8 mouse cellular contexts compared by ENCODE assay signal in the genomic region with DNA sequence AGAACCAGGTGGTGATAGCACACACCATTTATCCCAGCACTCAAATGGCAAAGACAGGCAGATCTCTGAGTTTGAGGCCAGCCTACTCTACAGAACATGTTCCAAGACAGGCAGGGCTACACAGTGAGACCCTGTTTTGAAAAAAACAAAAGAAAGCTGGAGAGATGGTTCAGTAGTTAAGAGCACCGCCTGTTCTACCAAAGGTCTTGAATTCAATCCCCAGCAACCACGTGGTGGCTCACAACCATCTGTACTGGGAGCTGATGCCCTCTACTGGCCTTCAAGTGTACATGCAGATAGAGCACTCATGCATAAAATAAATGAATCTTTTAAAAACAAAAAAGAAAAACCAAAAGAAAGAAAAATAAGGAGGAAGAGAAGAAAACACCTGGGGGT. TPM values are rescaled to one million over a fixed set of nuclear protein-coding genes. Genes with fewer than 3 reads are reported as not detected.
DNase-seq lines count a peak whose midpoint lies in the region; ATAC-seq and TF ChIP-seq lines count a peak whose summit lies in the region.

No protein-coding gene starts in this region.

- no peaks in the 10 kb centered on the region for H3K27me3 ChIP-seq in hindbrain, embryonic 11.5 days (ENCODE audit: control insufficient read depth, insufficient read depth, low read length)
- no peaks in the 10 kb centered on the region for H3K27me3 ChIP-seq in hindbrain, embryonic 14.5 days (ENCODE audit: control insufficient read depth, insufficient read depth, low read length)
- no peaks in the 10 kb centered on the region for H3K27me3 ChIP-seq in E14TG2a.4 (ENCODE audit: insufficient read depth, low read length)
- peaks cover 14% of the 10 kb centered on the region for H3K27me3 ChIP-seq in liver, embryonic 13.5 days
- no peaks in the 10 kb centered on the region for H3K27me3 ChIP-seq in splenic B cell, adult 2 months (ENCODE audit: control insufficient read depth, insufficient read depth, low read length, poor library complexity, severe bottlenecking)

- H3K9ac ChIP-seq in hindbrain, embryonic 11.5 days (ENCODE audit: low read depth, low read length), result no peak overlapping the region
- no peak overlapping the region for H3K9ac ChIP-seq in hindbrain, embryonic 14.5 days
- H3K9ac ChIP-seq in liver, embryonic 13.5 days, result no peak overlapping the region

- H3K4me3 ChIP-seq in hindbrain, embryonic 11.5 days (ENCODE audit: low read depth, low read length), result no peak overlapping the region
- H3K4me3 ChIP-seq in hindbrain, embryonic 14.5 days (replicated peaks; ENCODE audit: low read length), result no peak overlapping the region
- H3K4me3 ChIP-seq in E14TG2a.4 (replicated peaks; ENCODE audit: low read length), result peak overlapping the region; percentile 50; the same call in 1 of the 2 replicates
- no peak overlapping the region for H3K4me3 ChIP-seq in liver, embryonic 13.5 days (replicated peaks)

- no peak overlapping the region for H3K27ac ChIP-seq in hindbrain, embryonic 11.5 days (ENCODE audit: low read depth, low read length)
- H3K27ac ChIP-seq in hindbrain, embryonic 14.5 days, result no peak overlapping the region
- H3K27ac ChIP-seq in liver, embryonic 13.5 days, result peak overlapping the region; percentile 15

- H3K9me3 ChIP-seq in hindbrain, embryonic 11.5 days (ENCODE audit: control insufficient read depth, low read length), result no peaks in the 10 kb centered on the region
- no peaks in the 10 kb centered on the region for H3K9me3 ChIP-seq in hindbrain, embryonic 14.5 days (ENCODE audit: control insufficient read depth, low read length)
- no peaks in the 10 kb centered on the region for H3K9me3 ChIP-seq in E14TG2a.4 (ENCODE audit: low read length)
- no peaks in the 10 kb centered on the region for H3K9me3 ChIP-seq in liver, embryonic 13.5 days (replicated peaks)

- no peaks in the 10 kb centered on the region for H3K36me3 ChIP-seq in hindbrain, embryonic 11.5 days (ENCODE audit: control insufficient read depth, insufficient read depth, low read length)
- H3K36me3 ChIP-seq in hindbrain, embryonic 14.5 days (replicated peaks; ENCODE audit: control insufficient read depth, insufficient read depth), result no peaks in the 10 kb centered on the region
- no peaks in the 10 kb centered on the region for H3K36me3 ChIP-seq in E14TG2a.4 (ENCODE audit: insufficient read depth, low read length)
- no peaks in the 10 kb centered on the region for H3K36me3 ChIP-seq in liver, embryonic 13.5 days
- no peaks in the 10 kb centered on the region for H3K36me3 ChIP-seq in splenic B cell, adult 2 months (ENCODE audit: control insufficient read depth, insufficient read depth, low read length, poor library complexity, severe bottlenecking)

- 0% methylated on average over 2 of the region's 2 CpGs for WGBS in hindbrain, embryonic 11.5 days
- WGBS in hindbrain, embryonic 14.5 days, result 3% methylated on average over 2 of the region's 2 CpGs
- 0% methylated on average over 2 of the region's 2 CpGs for WGBS in liver, embryonic 13.5 days (ENCODE audit: insufficient replicate concordance)

- peak; percentile 54 for DNase-seq in hindbrain, embryonic 11.5 days (ENCODE audit: low spot score)
- DNase-seq in hindbrain, embryonic 14.5 days (ENCODE audit: low spot score), result no peak
- peak; percentile 55 for DNase-seq in liver, embryonic 13.5 days
- DNase-seq in splenic B cell, adult 2 months (ENCODE audit: low read depth, low spot score), result peak; percentile 82
- DNase-seq in right cerebral cortex, adult 18-20 months, result no peak
- DNase-seq in Muller cell, postnatal 12 days (ENCODE audit: inconsistent ontology term), result no peak

- peaks cover 2% of the 10 kb centered on the region; the same call in 1 of the 2 replicates for H3K4me1 ChIP-seq in hindbrain, embryonic 11.5 days (replicated peaks; ENCODE audit: control insufficient read depth, insufficient read depth, low read length)
- H3K4me1 ChIP-seq in hindbrain, embryonic 14.5 days (replicated peaks; ENCODE audit: control insufficient read depth, insufficient read depth, low read length), result peaks cover 2% of the 10 kb centered on the region
- H3K4me1 ChIP-seq in E14TG2a.4 (replicated peaks; ENCODE audit: low read depth, low read length), result peaks cover 75% of the 10 kb centered on the region
- H3K4me1 ChIP-seq in liver, embryonic 13.5 days (replicated peaks), result peaks cover 40% of the 10 kb centered on the region

- no peak overlapping the region for H3K4me2 ChIP-seq in hindbrain, embryonic 11.5 days (replicated peaks; ENCODE audit: low read depth, low read length)
- H3K4me2 ChIP-seq in hindbrain, embryonic 14.5 days (replicated peaks), result no peak overlapping the region
- no peak overlapping the region for H3K4me2 ChIP-seq in liver, embryonic 13.5 days

- ATAC-seq in hindbrain, embryonic 11.5 days (ENCODE audit: low FRiP score), result no peak
- no peak for ATAC-seq in hindbrain, embryonic 14.5 days (ENCODE audit: low FRiP score)
- ATAC-seq in common myeloid progenitor, adult 5-6 weeks (replicated peaks; ENCODE audit: low read depth, poor library complexity, severe bottlenecking), result peak; percentile 57
- no peak; the same call in 1 of the 2 replicates for ATAC-seq in liver, embryonic 13.5 days (ENCODE audit: low read depth)

- peak; percentile 88 for TF ChIP-seq CTCF in E14TG2a.4 (conservative IDR thresholded peaks at IDR 0.05; ENCODE audit: low read length)

RNA-seq across cellular contexts. Expression of gene Plk3, which starts 5.5 kb away (rescaled TPM):
- 31.3 and 37.1 TPM in 2 replicates for polyA plus RNA-seq in hindbrain, embryonic 11.5 days (2014; fragmentation: Nextera tagmentation; extraction: Ambion mirVana)
- polyA plus RNA-seq in hindbrain, embryonic 14.5 days (2014; fragmentation: Nextera tagmentation; extraction: Ambion mirVana), result 17.4 and 21.7 TPM in 2 replicates
- total RNA-seq in common myeloid progenitor, adult 5-6 weeks (2017), result 2.9 and 3.9 TPM in 2 replicates
- polyA plus RNA-seq in liver, embryonic 13.5 days (2015; fragmentation: Nextera tagmentation; extraction: Ambion mirVana), result 1.2 and 1.3 TPM in 2 replicates

RNA-seq across cellular contexts. Expression of gene Tctex1d4, which starts 12.6 kb away (rescaled TPM):
- 0.60 TPM in 1 of 2 replicates, not detected in the other for polyA plus RNA-seq in hindbrain, embryonic 11.5 days (2014; fragmentation: Nextera tagmentation; extraction: Ambion mirVana)
- polyA plus RNA-seq in hindbrain, embryonic 14.5 days (2014; fragmentation: Nextera tagmentation; extraction: Ambion mirVana), result 0.82 and 1.6 TPM in 2 replicates
- total RNA-seq in common myeloid progenitor, adult 5-6 weeks (2017), result not detected in 2 replicates
- not detected in 2 replicates for polyA plus RNA-seq in liver, embryonic 13.5 days (2015; fragmentation: Nextera tagmentation; extraction: Ambion mirVana)

RNA-seq across cellular contexts. Expression of gene Btbd19, which starts 13.7 kb away (rescaled TPM):
- 3.6 and 3.8 TPM in 2 replicates for polyA plus RNA-seq in hindbrain, embryonic 11.5 days (2014; fragmentation: Nextera tagmentation; extraction: Ambion mirVana)
- polyA plus RNA-seq in hindbrain, embryonic 14.5 days (2014; fragmentation: Nextera tagmentation; extraction: Ambion mirVana), result 3.1 and 3.2 TPM in 2 replicates
- total RNA-seq in common myeloid progenitor, adult 5-6 weeks (2017), result 6.7 and 7.8 TPM in 2 replicates
- 5.5 and 5.6 TPM in 2 replicates for polyA plus RNA-seq in liver, embryonic 13.5 days (2015; fragmentation: Nextera tagmentation; extraction: Ambion mirVana)

RNA-seq across cellular contexts. Expression of gene Rps8, which starts 16.8 kb away (rescaled TPM):
- polyA plus RNA-seq in hindbrain, embryonic 11.5 days (2014; fragmentation: Nextera tagmentation; extraction: Ambion mirVana), result 779 and 892 TPM in 2 replicates
- polyA plus RNA-seq in hindbrain, embryonic 14.5 days (2014; fragmentation: Nextera tagmentation; extraction: Ambion mirVana), result 549 and 672 TPM in 2 replicates
- 1,886 and 2,148 TPM in 2 replicates for total RNA-seq in common myeloid progenitor, adult 5-6 weeks (2017)
- polyA plus RNA-seq in liver, embryonic 13.5 days (2015; fragmentation: Nextera tagmentation; extraction: Ambion mirVana), result 877 and 919 TPM in 2 replicates

RNA-seq across cellular contexts. Expression of gene Kif2c, which starts 43.2 kb away (rescaled TPM):
- 77.5 and 86.2 TPM in 2 replicates for polyA plus RNA-seq in hindbrain, embryonic 11.5 days (2014; fragmentation: Nextera tagmentation; extraction: Ambion mirVana)
- 8.6 and 10.3 TPM in 2 replicates for polyA plus RNA-seq in hindbrain, embryonic 14.5 days (2014; fragmentation: Nextera tagmentation; extraction: Ambion mirVana)
- 33.7 and 40.7 TPM in 2 replicates for total RNA-seq in common myeloid progenitor, adult 5-6 weeks (2017)
- polyA plus RNA-seq in liver, embryonic 13.5 days (2015; fragmentation: Nextera tagmentation; extraction: Ambion mirVana), result 35.8 and 43.1 TPM in 2 replicates

Comparison
In these comparisons a context has a peak if more than half of its experiments do, and no peak if none do; other contexts are left out.
1. DNase-seq: peak in hindbrain, embryonic 11.5 days (single experiment), liver, embryonic 13.5 days (single experiment) and splenic B cell, adult 2 months (single experiment); none in hindbrain, embryonic 14.5 days (single experiment), right cerebral cortex, adult 18-20 months (single experiment) and Muller cell, postnatal 12 days (single experiment).